Mouse (Mus musculus) kidney, embryonic 14.5 days (tissue): ENCODE measurements at regions not wholly inside any gene's neighbourhood (a gene's known extent, or its start where the extent isn't known, plus 50 kb on each side); places are given as distances from the start of the nearest gene placed in this dataset.

Experiments
- ATAC-seq: fragments of 200-750 bp; cut with Nextera tagmentation; 2 replicates; pipeline ENCODE4 v1.8.0; 2017; ENCODE audit warnings: moderate number of reproducible peaks, mild to moderate bottlenecking, moderate TSS enrichment, moderate library complexity; ENCODE audit not compliant: low FRiP score, low TSS enrichment
- H3K27ac ChIP-seq: fragments of 300-500 bp; sonication (generic); 2 replicates; pipeline ENCODE4 v1.5.1; 2014; ENCODE audit warnings: low read depth, mild to moderate bottlenecking, low read length, moderate library complexity, mixed read lengths
- H3K27me3 ChIP-seq: fragments of 300-500 bp; sonication (generic); 2 replicates; pipeline ENCODE4 v1.6.1; 2014; ENCODE audit warnings: mild to moderate bottlenecking, low read length; ENCODE audit not compliant: control insufficient read depth, insufficient read depth
- H3K36me3 ChIP-seq: fragments of 300-500 bp; sonication (generic); 2 replicates; pipeline ENCODE4 v1.6.1; 2014; ENCODE audit warnings: low read length, mixed read lengths; ENCODE audit not compliant: control insufficient read depth, insufficient read depth
- H3K4me1 ChIP-seq: fragments of 300-500 bp; sonication (generic); 2 replicates; pipeline ENCODE4 v1.6.1; 2014; ENCODE audit warnings: low read length, mixed read lengths; ENCODE audit not compliant: control insufficient read depth, insufficient read depth
- H3K4me2 ChIP-seq: fragments of 300-500 bp; sonication (generic); replicated peaks from 2 replicates; pipeline ENCODE4 v1.6.1; 2014; ENCODE audit warnings: low read depth, mild to moderate bottlenecking, low read length
- H3K4me3 ChIP-seq: fragments of 300-500 bp; sonication (generic); 2 replicates; pipeline ENCODE4 v1.5.1; 2014; ENCODE audit warnings: mild to moderate bottlenecking, low read length
- H3K9ac ChIP-seq: fragments of 300-500 bp; sonication (generic); 2 replicates; pipeline ENCODE4 v1.6.1; 2014; ENCODE audit warnings: low read depth, mild to moderate bottlenecking, low read length, moderate library complexity
- H3K9me3 ChIP-seq: fragments of 300-500 bp; sonication (generic); 2 replicates; pipeline ENCODE4 v1.6.1; 2016; ENCODE audit warnings: low read length; ENCODE audit not compliant: control insufficient read depth
- WGBS: fragments of 180-500 bp; shearing (Covaris S2); extraction: QIAGEN DNeasy Blood & Tissue Kit; methylation state at CpG from one replicate; pipeline ENCODE4 v1.1.7; 2014; 5-methylcytosine and 5-hydroxymethylcytosine counted together

DNA sequence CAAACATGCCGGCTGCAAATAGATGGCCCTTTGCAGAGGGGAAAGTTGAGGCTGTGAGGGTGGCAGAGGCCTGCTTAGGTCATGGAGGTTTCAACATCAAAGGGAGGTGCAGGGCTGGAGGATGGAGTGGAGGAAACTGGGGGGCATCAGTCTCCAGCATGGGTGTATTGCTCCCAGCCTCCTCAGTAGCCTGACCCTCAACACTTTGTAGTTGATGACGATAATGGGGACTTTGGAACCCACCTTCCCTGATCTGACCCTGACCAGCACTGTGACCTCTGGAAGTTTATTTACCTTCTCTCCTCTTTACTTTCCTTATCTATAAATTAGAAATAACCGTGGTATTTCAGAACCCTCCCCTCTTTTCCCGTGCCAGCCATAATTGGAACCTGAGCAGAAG, 56.2 kb downstream of the Gm26897 start:
- no peak for ATAC-seq
- WGBS: 32% methylated on average over 4 of the region's 4 CpGs
- Histone ChIP-seq H3K36me3 (no peaks in the 10 kb centered on the region), H3K4me2 (no peak overlapping the region), H3K9ac (no peak overlapping the region), H3K4me1 (peaks cover 21% of the 10 kb centered on the region), H3K27me3 (no peaks in the 10 kb centered on the region; the same call in 1 of the 2 replicates), H3K4me3 (no peak overlapping the region), H3K9me3 (no peaks in the 10 kb centered on the region), H3K27ac (no peak overlapping the region)

DNA sequence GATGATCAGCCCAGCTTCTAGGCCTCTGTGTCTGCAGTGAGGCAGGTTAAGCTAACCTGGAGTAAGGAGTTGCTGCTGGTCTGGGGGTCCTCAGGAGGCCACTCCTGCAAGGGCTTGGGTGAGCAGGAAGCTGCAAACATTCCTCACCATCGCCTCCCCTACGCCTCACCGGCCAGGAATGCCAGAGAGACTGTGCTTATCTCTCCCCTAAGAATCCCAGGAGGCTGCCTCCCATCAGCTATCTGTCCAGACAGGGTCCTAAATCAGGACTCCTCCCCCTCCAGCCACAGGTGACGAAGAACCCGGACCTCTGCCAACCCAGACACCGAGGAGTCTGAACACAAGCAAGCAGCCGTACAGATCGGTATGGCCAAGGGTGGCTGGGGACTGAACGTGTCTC, 56.8 kb downstream of the Gm26897 start:
- Histone ChIP-seq H3K4me1 (peaks cover 21% of the 10 kb centered on the region), H3K4me2 (no peak overlapping the region), H3K27ac (no peak overlapping the region), H3K27me3 (no peaks in the 10 kb centered on the region; the same call in 1 of the 2 replicates), H3K4me3 (no peak overlapping the region), H3K9me3 (no peaks in the 10 kb centered on the region), H3K9ac (no peak overlapping the region), H3K36me3 (no peaks in the 10 kb centered on the region)
- peak; percentile 57 for ATAC-seq
- WGBS: 20% methylated on average over 9 of the region's 9 CpGs

DNA sequence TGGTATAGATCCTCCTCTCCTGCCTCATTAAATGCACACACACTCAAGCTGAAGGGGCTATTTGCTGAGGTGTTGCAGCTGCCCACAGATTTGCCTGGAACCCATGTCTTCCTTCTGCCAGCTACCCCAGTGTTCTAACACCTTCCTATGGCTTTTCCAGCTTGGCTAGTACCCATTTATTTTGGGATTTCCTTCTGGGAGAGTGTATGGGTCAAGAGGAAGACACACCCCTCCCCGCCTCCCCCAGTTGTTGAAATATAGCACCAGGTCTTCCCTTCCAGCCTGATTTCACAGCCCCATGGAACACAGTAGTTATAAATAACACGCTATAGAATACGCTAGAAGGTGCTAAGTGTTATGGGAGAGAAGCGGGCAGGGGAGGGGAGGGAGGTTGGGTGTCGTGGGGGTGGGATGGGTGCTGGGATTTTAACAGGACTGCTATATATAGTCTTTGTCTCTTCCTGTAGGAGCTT, 57.4 kb downstream of the Gm26897 start:
- peaks cover 21% of the 10 kb centered on the region for H3K4me1 ChIP-seq
- no peak overlapping the region for H3K27ac ChIP-seq
- WGBS: 34% methylated on average over 5 of the region's 5 CpGs
- no peaks in the 10 kb centered on the region for H3K36me3 ChIP-seq
- H3K9ac ChIP-seq: no peak overlapping the region
- H3K9me3 ChIP-seq: no peaks in the 10 kb centered on the region
- no peak overlapping the region for H3K4me2 ChIP-seq
- peak; percentile 26; the same call in 1 of the 2 replicates for ATAC-seq
- H3K27me3 ChIP-seq: no peaks in the 10 kb centered on the region; the same call in 1 of the 2 replicates
- H3K4me3 ChIP-seq: no peak overlapping the region

DNA sequence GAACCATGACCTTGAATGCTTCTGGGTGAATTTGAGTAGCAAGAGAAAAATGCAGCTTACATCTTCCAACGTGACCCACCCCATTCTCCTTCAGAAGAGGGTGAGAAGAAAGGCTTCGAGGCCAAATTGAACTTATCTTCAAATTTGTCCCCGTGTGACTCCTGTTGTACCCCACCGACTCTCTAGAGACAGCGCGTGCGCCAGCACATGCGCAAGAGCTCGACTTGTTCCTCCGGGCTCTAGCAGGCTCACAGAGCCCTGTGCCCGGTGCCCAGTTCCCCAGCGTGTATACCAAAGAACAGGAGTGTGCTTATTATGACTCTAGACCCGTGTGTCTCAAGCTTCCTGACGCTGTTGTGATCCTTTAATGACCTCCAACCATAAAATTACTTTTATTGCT, 59.0 kb downstream of the Gm26897 start:
- Histone ChIP-seq H3K36me3 (no peaks in the 10 kb centered on the region), H3K27me3 (no peaks in the 10 kb centered on the region; the same call in 1 of the 2 replicates), H3K27ac (no peak overlapping the region), H3K9me3 (no peaks in the 10 kb centered on the region), H3K4me1 (peaks cover 21% of the 10 kb centered on the region), H3K4me2 (no peak overlapping the region), H3K4me3 (no peak overlapping the region), H3K9ac (no peak overlapping the region)
- no peak for ATAC-seq
- 74% methylated on average over 14 of the region's 14 CpGs for WGBS

DNA sequence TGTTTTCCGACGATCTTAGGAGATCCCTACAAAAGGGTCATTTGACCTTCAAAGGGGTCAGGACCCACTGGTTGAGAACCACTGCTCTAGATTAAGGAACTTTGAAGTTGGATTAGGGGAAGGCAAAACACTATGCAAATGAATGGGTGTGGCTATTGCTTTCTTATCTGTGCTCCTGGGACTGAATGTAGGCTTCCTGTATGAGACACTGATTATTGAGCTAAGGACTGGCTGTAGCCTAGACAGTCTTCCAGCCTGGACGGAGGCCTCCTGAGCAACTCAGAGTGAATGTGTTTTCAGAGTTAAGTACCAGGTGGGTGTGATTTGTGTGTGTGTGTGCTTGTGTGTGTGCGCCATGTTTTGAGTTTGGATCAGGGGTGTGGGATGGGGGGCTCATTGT, 59.5 kb downstream of the Gm26897 start:
- Histone ChIP-seq H3K36me3 (no peaks in the 10 kb centered on the region), H3K9ac (no peak overlapping the region), H3K4me1 (peaks cover 21% of the 10 kb centered on the region), H3K27me3 (no peaks in the 10 kb centered on the region; the same call in 1 of the 2 replicates), H3K9me3 (no peaks in the 10 kb centered on the region), H3K27ac (no peak overlapping the region), H3K4me3 (no peak overlapping the region), H3K4me2 (no peak overlapping the region)
- whole genome bisulfite sequencing: 63% methylated on average over 4 of the region's 4 CpGs
- ATAC-seq: no peak

DNA sequence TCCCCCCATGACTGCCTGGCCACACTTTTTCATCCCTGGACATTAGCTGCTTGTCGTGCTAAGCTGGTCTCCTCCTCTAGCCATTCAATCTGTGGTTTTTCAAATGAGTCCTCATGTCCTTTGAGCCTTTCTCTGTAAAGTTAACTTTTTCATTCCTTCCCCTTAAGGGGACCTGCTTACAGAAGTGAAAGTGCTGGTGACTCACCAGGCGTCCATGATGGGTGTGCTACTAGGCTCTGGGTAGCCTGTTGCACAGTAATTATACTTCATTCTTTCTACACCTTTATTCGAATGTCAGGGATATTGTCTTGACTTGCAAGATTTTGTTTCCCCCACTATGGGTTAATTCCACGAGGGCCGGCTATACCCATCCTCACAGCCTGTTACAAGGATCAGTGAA, 63.2 kb downstream of the Gm26897 start:
- H3K4me2 ChIP-seq: no peak overlapping the region
- H3K9ac ChIP-seq: no peak overlapping the region
- WGBS: 56% methylated on average over 5 of the region's 5 CpGs
- H3K27me3 ChIP-seq: no peaks in the 10 kb centered on the region; the same call in 1 of the 2 replicates
- H3K4me1 ChIP-seq: peaks cover 27% of the 10 kb centered on the region
- no peak for ATAC-seq
- no peak overlapping the region for H3K4me3 ChIP-seq
- no peak overlapping the region for H3K27ac ChIP-seq
- no peaks in the 10 kb centered on the region for H3K9me3 ChIP-seq
- no peaks in the 10 kb centered on the region for H3K36me3 ChIP-seq

DNA sequence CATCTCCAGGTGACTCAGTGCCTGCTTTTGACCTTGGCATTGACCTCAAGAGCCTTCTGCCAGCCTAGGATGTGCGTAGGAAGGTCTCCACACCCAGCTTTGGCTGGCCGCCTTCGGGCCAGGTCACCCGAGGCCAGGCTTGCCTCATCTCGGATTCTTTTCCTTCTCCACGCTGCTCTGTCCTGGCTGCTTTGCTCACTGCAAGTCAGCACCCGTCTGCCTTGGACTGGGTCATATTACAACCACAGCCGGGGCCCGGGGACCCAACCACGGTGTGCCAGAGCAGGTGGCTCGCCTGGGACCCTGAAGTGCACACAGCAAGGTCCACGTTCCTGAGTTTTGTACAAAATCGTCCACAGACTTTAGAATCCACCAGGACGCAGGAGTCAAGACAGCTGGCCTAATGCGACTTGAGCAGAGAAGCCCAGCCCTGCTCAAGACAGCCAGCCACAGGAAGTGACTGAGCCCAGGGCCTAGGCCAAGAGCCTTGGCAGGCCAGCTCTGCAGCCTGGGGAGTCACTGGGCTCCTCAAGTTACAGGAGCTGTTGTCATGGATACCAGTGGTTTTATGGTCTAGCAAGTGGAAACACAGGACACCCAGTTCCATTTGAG, 66.1 kb downstream of the Gm26897 start:
- Histone ChIP-seq H3K36me3 (no peaks in the 10 kb centered on the region), H3K4me2 (peak overlapping the region; percentile 25; the same call in 1 of the 2 replicates), H3K9ac (peak overlapping the region; percentile 38; the same call in 1 of the 2 replicates), H3K27ac (peak overlapping the region; percentile 85), H3K4me1 (peaks cover 24% of the 10 kb centered on the region), H3K27me3 (no peaks in the 10 kb centered on the region), H3K9me3 (no peaks in the 10 kb centered on the region), H3K4me3 (no peak overlapping the region)
- ATAC-seq: peak; percentile 93
- WGBS: 6% methylated on average over 15 of the region's 15 CpGs

DNA sequence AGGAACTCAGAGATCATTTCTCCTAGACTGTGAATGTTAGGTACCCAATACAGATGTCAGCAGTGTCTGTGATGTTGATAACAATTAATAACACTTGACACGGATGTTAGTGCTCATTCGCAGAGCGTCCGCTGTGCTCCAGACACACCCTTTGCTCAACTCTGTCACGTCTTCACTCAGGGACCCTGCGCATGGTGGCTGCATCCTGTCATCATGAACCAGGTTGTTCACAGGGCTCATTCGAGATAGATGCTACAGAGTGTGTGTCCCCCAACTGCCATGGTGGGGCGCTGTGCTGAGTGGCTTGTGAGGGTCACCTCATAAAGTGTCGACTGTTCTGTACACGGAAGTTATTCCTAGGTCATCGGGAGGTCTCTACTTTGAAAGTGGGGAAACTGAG, 66.8 kb downstream of the Gm26897 start:
- no peak overlapping the region for H3K4me3 ChIP-seq
- no peaks in the 10 kb centered on the region for H3K36me3 ChIP-seq
- H3K9me3 ChIP-seq: no peaks in the 10 kb centered on the region
- peaks cover 27% of the 10 kb centered on the region for H3K4me1 ChIP-seq
- H3K9ac ChIP-seq: no peak overlapping the region
- H3K4me2 ChIP-seq: no peak overlapping the region
- 50% methylated on average over 11 of the region's 11 CpGs for WGBS
- H3K27me3 ChIP-seq: no peaks in the 10 kb centered on the region
- ATAC-seq: peak; percentile 15; the same call in 1 of the 2 replicates
- no peak overlapping the region for H3K27ac ChIP-seq

DNA sequence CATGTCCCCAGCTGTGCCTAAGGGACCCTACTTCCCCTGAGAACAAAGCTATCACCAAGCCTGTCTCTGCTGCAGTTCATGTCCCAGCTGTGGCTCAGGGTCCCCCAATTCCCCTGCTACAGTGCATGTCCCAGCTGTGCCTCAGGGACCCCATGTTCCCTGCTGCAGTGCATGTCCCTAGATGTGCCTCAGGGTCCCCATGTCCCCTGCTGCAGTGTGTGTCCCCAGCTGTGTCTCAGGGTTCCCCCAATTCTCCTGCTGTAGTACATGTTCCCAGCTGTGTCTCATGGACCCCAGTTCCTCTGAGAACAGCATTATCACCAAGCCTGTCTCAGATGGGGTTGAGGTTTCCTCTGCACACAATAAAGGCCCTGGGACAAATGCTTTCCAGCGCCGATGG, 67.3 kb downstream of the Gm26897 start:
- no peak overlapping the region for H3K27ac ChIP-seq
- H3K4me1 ChIP-seq: peaks cover 33% of the 10 kb centered on the region
- H3K4me2 ChIP-seq: no peak overlapping the region
- no peaks in the 10 kb centered on the region for H3K9me3 ChIP-seq
- no peak for ATAC-seq
- 61% methylated on average over 2 of the region's 2 CpGs for WGBS
- no peak overlapping the region for H3K4me3 ChIP-seq
- H3K9ac ChIP-seq: no peak overlapping the region
- H3K27me3 ChIP-seq: no peaks in the 10 kb centered on the region
- no peaks in the 10 kb centered on the region for H3K36me3 ChIP-seq
